Mouse (Mus musculus) right cerebral cortex, postnatal 36 days (tissue): ENCODE data around the gene Crtap.
"Not testable (repeated sequence)": the region's sequence is repeated elsewhere in the genome, so short reads cannot be mapped to it uniquely, and the experiment has no call there.

Experiments
- DNase-seq, 2 experiments: peaks; one replicate each; pipeline ENCODE4 v3.0.0; 2022; ENCODE audit warnings: low spot score in 2 of 2, mixed read lengths in 1 of 2

The Crtap gene

DNA sequence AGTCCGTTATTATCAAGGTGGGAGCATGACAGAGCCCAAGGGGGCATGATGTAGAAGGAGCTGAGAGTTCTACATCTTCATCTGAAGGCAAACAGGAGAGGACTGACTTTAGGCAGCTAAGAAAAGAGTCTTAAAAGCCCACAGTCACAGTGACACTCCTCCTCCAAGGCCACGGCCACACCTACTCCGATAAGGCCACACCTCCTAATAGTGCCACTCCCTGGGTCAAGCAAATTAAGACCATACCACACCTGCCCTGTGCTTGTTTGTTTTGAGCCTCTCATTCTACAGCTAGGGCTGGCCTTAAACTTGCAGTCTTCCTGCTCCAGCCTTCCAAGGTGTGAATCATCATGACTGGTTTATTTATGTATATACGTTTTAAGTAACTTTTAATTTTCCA is 4.8 kb upstream of the Crtap start:
- DNase-seq: no peak

DNA sequence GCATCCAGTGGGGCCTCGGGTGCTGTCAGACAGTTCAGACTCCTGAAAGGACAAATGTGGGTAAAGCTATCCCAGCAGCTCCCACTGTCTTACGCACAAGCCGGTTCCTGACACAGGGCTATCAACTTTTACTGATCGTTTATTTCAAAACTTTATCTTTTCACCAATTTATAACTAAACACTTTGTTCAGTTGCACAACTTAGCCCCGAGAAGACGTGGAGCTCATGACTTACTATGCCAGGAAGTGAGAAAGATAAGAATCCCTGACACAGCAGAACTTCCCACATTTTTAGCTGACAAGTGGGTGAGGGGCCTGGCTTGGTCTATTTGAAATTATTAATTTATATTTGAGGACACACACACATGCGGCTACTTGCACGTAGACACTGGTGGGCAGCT is 4.2 kb upstream of the Crtap start:
- DNase-seq: no peak

DNA sequence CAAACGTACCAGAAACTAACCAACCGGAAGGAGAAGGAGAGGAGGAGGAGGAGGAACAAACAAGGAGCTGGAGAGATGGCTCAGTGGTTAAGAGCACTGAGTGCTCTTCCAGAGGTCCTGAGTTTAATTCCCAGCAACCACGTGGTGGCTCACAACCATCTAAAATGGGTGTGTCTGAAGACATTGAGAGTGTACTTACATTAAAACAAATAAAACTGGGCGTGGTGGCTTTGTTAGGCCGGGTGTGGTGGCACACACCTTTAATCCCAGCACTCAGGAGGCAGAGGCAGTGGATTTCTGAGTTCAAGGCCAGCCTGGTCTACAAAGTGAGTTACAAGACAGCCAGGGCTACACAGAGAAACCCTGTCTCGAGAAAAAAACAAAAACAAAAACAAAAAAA is 3.7 kb upstream of the Crtap start:
- not testable (repeated sequence) for DNase-seq

DNA sequence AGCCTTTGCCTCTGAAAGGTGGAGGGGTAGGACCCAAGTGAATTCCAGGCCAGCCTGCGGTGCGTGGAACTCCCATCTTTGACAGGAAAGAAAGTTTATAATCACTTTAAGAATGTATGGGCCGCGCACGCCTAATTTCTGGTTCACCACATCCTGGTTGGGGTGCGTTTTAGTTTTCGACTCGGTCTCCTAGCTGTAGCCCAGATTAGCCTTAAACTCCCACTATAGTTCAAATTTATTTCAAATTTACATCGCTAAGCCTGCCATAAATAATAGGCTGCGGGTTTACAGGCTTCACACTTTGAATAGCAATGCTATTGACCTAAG is 237 bp upstream of the Crtap start:
- DNase-seq: no peak

DNA sequence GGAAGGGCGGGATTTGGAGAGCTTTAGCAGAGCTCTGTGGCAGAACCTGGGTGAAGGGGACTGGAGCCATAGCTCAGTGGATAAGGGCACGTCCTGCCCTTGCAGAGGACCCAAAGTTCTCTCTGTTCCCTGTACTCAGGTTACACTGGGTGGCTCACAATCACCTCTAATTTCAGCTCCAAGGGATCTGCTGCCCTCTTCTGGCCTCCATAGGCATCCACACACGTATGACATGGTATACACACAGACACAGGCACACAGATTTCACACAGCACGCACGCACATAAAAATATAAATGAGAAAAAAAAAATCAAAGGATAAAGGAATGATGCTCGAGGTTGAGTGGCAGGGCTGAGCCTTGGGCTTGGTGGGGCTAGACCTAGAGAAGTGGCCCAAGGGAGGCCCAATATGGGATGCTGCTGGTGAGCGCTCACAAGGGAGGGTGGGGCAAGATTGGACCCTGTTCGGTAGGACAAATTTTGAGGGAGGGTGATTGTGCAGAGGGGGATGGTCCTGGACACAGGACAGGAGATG is 1.0 kb downstream of the Crtap start:
- no peak for DNase-seq

DNA sequence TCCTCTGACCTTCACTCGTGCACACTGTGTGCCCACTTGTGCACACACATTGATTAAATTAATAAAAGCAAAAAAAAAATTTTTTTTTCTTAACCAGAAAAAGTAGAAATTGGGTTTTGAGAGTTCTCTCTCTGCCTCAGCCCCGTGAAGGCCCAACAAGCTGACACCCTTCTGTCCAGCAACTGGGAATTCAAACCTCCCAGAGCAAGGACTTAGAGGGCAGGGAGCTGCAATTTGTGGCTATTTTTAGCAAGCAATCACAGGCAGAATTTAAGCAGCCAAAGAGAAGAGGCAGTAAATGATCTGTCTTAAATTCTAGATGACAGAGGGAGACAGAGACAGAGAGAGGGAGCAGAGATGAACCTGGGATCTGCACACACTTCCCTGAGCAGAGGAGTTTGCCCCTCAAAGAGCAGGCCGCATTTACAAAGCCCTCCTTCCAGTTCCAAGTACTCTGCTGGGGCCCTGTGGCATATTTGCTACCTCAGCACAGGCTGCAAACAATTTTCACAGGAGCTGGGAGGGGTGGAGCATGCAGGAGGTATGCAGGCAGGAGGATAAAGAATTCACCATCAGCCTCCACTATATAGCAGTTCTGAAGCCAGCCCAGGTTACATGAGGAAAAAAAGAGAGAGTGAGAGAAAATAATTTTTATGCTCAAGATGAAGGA is 1.6 kb downstream of the Crtap start:
- no peak for DNase-seq

DNA sequence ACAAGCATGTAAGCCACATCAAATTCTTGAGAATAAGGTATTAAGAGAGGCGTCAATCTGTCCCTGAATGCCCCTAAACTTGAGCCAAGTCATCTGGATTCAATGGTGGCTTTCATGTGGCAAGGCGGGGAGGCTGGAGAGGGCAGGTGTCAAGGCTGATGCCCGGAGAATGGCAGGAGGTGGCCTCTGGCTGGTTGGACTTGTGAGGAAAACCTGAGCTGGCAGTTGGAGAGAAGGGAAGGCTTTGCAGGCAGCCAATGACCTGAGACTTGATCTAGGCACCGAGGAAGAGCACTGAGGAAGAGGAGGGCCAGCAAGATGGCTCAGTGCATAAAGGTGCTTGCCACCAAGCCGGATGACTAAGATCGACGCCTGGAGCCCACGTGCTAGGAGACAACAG is 2.2 kb downstream of the Crtap start:
- DNase-seq: no peak

DNA sequence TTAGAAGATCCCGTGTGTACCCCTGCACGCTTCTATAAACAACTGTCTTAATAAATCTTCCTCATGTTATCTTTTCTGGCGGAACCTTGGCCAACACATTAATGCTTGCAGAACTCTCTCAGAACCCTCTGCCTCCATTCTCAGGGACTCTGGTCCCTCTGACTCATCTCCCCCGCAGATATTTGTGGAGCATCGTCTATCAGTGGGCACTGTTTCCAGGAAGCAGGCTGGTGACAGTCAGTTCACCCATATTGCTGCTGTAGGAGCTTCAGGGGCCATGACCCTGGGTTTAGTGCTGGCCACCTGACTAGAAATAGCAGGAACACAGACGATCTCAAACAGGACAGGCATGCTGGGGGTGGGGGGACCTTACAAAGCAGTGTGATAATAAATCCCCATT is 3.4 kb downstream of the Crtap start:
- DNase-seq: no peak

DNA sequence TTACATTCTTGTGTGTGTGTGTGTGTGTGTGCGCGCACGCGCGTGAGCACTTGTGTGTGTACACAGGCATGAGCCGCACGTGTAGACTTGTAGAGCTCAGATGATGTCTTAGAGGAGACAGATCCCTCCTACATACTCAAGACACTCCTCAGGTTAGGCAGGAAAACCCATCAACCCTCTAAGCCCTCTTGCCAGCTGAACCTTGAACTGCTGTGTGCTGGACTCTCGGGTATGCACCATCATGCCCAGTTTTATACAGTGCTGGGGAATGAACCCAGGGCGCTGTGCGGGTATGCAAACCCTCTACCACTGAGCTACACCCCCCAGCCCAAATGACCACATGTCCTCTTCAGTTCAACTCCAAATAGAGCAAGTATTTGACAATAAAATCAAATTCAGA is 5.3 kb downstream of the Crtap start:
- no peak for DNase-seq

DNA sequence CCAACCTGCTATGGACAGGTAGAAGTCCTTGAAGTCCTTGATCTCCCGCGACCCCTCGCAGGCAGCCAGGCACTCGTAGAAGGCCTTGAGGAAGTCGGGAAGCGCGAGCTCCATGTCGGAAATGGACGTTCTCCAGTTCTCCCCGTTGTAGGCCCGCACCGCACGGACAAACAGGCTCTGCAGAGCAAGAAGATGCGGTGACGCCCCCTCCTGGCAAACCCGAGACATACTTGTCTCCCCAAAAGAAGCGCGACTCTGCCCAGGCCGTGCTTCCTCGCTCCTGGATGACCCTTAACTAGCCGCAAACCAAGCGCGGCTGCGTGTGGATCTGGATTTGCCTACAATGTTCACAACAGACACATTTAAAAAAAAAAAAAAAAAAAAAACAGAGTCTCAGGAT is 5.8 kb downstream of the Crtap start:
- no peak for DNase-seq

DNA sequence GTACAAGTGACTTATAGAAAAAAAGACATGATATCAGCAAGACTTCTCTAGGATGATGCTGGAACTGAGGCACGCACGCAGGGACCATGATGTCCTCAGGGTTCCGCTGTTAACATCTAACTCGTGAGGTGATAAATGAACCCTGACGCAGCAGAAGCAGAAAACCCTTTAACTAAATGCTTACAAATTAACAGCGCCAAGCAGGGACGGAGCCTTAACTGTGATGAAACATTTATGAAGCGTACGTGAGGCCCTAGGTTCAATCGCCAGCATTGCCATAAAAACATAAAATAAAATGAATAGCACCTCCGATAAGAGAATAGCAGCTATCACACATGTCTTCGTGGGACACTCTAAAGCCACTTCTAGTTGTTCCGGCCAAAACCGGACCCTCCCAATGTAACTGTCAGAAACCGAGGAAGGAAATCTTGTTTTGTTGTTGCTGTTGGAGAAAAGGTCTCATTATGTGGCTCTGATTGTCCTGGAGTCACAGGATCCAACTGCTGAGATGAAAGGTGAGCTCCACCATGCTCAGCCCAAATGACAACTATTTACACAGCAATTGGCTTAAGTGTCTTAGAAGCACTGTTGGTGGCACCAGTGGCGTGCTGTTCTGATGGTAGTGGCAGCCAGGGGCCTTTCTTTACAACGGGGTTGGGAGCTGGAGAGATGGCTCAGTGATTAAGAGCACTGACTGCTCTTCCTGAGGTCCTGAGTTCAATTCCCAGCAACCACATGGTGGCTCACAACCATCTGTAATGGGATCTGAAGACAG is 7.4 kb downstream of the Crtap start:
- no peak for DNase-seq

DNA sequence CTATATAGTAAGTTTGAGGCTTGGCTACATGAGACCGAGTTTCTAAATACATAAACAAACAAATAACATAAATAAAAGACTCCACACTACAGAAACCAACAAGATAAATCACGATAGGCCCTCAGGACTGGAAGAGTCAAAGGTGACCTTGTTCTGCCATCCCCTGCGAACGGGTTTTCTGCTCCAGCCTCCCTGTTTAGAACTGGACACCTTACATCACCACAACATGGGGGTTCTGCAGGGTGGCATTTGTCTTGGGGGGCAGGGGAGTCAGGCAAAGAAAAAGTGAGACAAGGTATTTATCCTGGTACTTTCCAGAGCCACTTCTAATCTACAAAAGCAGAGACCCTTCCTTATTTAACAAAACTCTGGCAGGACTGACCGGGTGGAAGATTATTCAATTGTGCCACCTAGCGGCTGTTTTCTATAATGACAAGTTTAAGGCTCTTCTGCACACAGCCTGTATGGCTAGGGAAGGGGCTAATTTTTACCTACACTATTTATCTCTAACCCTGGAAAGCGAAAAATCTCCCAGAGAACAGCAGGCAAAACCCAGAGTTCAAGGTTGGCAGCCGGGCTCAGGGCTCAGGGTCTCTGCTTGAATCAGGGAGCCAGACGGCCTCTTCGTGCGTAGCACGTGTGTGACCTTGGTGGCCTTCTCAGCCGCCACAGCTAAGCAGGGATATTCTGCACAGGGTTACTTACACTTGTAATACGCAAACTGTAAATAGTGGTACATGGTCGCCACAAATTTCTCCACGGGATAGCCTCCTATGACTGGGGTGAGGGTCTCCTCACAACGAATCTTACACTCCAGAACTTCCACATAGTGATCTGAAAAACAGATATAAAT is 9.4 kb downstream of the Crtap start:
- no peak for DNase-seq

DNA sequence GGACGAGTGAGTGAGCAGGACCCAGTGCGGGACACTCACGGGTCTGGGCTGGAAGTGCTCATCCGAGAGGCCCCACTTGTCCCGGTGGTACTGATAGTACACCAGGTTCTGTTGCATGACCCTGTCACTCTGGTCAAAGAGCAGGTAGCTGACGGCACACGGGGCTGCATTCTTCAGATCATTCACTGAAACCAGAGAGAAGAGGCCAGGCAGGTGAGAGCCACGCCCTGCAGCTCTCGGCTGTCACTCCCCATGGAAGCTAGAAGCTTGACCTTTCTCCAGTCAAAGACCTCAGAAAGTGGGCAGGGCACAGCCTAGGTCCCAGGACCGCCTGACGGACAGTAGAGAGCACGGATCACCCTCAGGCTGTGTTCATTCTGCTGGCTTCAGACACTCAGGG is 10.6 kb downstream of the Crtap start:
- DNase-seq: no peak

DNA sequence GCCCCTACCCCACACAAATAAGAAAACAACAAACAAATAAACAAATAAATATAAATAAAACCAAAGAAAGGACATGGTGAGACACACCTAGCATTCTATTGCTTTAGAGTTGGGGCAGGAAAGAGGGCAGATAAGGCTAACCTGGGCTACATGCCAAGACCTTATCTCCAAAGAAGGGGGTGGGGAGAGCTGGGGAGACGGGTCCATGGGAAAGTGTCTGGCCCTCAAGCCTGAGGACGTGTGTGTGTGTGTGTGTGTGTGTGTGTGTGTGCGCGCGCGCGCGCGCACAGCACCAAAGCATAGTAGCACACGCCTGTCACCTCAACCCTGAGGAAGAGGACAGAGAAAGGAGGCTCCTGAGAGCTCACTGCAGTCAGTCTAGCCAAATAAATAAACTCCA is 13.3 kb downstream of the Crtap start:
- no peak for DNase-seq

DNA sequence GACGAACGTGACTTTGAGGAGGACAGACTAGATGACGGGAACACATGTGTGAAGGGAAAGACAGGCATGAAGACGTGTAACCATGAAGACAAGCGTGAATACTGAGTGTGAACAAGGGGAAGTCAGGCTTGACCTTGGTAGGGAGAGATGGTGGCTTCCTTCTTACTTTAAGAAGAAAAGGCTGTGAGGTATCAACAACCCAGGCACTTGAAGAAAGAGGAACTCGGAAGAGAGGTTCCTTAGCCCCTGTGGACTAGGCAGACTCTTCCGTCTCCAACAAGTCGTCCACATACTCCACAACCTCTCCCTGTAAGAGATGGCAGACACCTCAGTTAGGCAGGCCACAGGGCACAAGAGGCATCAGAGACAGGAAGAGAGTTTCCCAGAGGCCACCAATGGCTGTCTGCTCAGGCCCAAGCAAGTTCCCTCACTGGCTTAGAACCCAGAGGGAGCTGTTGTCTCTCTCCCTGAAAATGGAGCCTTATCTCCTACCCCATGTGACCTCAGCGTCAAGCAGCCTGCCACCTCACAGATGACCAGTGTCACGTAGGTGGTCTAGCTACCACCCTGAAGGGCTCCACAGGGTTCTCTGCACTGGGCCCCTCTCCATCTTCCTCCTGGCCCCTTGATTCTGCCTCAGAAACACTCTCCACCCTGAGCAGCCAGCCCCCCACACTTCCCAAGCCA is 15.1 kb downstream of the Crtap start:
- DNase-seq: no peak

DNA sequence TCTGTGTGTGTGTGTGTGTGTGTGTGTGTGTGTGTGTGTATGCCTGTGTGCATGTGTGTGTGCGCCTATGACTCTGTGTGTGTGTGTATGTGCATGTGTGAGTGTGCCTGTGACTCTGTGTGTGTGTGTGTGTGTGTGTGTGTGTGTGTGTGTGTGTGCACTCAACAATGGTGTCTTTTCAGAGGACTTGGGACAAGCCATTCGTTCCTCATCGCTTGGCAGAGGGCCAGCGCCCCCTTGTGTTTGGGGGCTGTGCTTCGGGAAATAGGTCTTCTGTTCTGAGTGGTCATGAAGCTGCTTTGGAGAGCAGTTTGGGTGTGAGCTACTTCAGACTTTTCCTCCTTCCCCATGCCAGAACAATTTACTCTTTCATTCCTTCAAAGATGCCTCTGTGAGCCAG is 18.8 kb downstream of the Crtap start:
- DNase-seq: not testable (repeated sequence)

DNA sequence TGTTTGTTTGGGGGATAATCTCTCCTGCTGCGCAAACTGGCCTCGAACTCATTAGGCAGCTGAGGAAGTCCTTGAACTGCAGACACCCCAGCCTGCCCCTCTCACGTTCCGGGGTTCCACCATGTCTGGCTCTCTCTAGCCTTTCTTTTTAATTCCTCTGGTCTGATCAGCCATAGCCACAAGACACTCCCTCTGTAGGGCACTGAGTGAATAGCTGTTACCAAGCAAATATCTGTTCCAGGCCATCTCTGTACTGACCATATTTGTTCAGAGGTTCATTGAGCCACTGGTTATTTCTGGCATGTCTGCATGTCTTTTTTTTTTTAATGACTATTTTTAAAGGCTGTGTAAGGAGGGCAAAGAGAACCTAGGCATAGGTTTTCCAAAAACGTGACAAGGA is 21.1 kb downstream of the Crtap start:
- DNase-seq: not testable (repeated sequence)

DNA sequence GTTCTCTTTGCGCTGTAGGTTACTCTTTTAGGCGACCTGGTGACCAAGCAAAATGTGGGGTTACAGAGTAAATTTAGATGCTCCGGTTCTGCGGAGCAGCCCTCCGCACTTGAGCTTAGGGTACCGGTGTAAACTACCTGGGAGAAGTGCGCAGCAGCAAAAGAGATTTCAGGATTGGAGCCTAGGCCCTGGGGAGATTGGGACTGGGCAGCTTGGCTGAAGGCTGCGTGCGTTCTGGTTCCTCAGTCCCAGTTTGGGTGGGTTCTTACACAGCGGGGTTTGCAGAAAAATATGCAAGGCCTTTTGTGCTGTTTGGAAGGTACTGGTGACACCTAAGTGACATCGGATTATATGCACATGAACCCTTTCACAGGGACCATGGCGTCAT is 22.0 kb downstream of the Crtap start:
- no peak for DNase-seq

DNA sequence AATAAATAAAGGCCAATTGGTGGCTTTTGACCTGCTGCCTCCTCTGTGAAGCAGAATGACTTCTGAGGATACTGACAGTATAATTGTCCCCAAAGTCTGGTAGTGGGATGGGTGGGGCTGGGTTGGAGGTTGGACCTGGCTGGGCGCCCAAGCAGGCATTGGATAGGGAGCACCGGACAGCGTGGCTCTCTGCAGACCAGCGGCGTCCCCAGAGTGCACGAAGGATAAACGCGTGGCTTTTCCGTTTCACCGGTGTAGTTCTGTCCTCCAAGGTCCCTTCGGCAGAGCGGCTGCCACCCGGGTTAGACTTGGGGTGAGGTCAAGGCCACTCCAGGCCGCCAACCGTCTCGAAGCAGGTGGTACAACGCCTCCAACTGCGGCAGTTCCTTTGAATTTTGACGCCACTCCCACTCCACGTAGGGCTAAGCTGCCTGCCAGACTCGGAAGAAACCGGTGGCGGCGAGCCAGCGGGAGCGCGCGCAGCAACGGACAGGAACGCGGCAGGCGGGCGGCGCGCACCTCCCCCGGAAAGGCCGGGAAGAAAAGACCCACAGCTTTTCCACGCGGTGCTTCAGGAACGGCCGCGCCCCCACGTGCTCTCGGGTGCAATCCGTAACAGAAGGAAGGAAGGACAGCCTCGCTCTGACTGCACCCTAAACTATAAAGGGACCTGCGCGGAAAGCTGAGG is 22.5 kb downstream of the Crtap start:
- DNase-seq: peak; percentile 74 to 82

DNA sequence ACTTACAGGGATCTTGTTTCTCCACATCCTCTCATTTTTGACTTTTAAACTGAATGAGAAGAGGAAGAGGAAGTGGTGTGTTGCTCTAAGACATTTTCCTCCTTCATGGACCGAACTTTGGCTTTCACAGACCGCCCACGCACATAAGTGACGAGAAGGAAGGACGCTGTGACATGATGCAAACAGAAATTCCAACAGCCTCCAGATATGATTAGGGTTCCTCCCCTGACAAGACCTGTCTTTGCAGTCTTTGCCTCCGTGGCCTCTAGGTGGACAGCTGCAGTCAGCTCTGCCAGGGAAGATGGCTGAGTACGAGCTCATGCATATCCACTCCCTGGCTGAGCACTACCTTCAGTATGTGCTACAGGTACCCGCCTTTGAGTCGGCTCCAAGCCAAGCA is 60.6 kb downstream of the Crtap start, which contains the start of gene Bcl2a1c:
Bcl2a1c (plus strand) TSS at position 281 of the 400 bp plus-strand sequence.
- not testable (repeated sequence) for DNase-seq

DNA sequence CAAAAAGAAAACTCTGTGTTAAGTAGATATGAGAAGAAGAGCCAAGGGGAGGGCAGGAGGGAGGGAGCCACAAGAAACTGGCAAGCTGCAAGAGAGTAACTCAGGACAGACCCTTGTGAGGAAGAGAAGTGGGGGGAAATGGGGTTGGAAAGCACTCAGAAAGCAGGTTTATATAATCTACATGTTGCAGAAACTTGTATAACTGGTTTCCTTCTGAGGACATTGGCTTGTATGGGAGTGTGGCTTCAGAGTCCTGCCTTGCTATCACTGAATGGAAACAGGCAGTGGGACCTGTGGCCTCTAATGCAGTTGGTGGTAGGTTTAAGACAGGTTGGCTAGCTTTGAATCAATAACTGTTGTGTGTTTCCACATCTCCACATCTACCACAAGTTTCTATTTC is 62.1 kb downstream of the Crtap start:
- DNase-seq: not testable (repeated sequence)
